Mouse (Mus musculus) CH12.LX (cell line): ENCODE results near the gene 4933424G06Rik. TPM values are rescaled to one million over a fixed set of nuclear protein-coding genes. Genes with fewer than 3 reads are reported as not detected.

Experiments
- DNase-seq: peaks from one replicate; pipeline ENCODE4 v3.0.0-alpha.2; 2013; ENCODE audit errors: extremely low read depth
- H3K27ac ChIP-seq: 2 replicates; pipeline ENCODE4 v1.5.1; 2012; ENCODE audit warnings: low read depth, mild to moderate bottlenecking, control low read depth, moderate library complexity; ENCODE audit not compliant: insufficient read depth
- H3K27me3 ChIP-seq: replicated peaks from 2 replicates; pipeline ENCODE3; 2012; ENCODE audit warnings: inconsistent platforms
- H3K36me3 ChIP-seq, 2 experiments: replicated peaks in 1 of 2; 2 replicates each; pipeline versions ENCODE3 to v1.6.1; 2012; ENCODE audit warnings: inconsistent platforms in 1 of 2, low read length in 1 of 2, mild to moderate bottlenecking in 1 of 2, mixed read lengths in 1 of 2, moderate library complexity in 1 of 2; ENCODE audit not compliant: control insufficient read depth in 1 of 2, insufficient read depth in 1 of 2
- H3K4me1 ChIP-seq, 2 experiments: 2 replicates each; pipeline ENCODE4 v1.6.1; 2012; ENCODE audit warnings: inconsistent platforms in 1 of 2, moderate library complexity in 1 of 2; ENCODE audit not compliant: insufficient read depth in 2 of 2, control insufficient read depth in 1 of 2
- H3K4me2 ChIP-seq: 2 replicates; pipeline ENCODE4 v1.6.1; 2012; ENCODE audit warnings: low read depth, mild to moderate bottlenecking, control low read depth; ENCODE audit not compliant: poor library complexity, insufficient read depth, severe bottlenecking
- H3K4me3 ChIP-seq, 3 experiments: fragments of 150-350 bp in 1 of 3; sonication (generic) in 1 of 3; replicated peaks in 1 of 3; 2 replicates each; pipeline versions ENCODE3 to v1.5.1; 2011 to 2012; ENCODE audit warnings: low read depth in 2 of 3, low read length in 2 of 3, mild to moderate bottlenecking in 2 of 3, moderate library complexity in 2 of 3, control low read depth in 1 of 3, improper control_type of control experiment in 1 of 3, inconsistent platforms in 1 of 3, mixed read lengths in 1 of 3; ENCODE audit not compliant: poor library complexity in 1 of 3
- H3K79me2 ChIP-seq: replicated peaks from 2 replicates; pipeline ENCODE4 v1.6.1; 2012; ENCODE audit warnings: mild to moderate bottlenecking, moderate library complexity; ENCODE audit not compliant: control insufficient read depth, poor library complexity, insufficient read depth, severe bottlenecking; ENCODE audit errors: extremely low read depth
- H3K9ac ChIP-seq: 2 replicates; pipeline ENCODE4 v1.6.1; 2012; ENCODE audit warnings: low read depth, mild to moderate bottlenecking, control low read depth, moderate library complexity; ENCODE audit not compliant: insufficient read depth
- H3K9me3 ChIP-seq: replicated peaks from 2 replicates; pipeline ENCODE3; 2012; ENCODE audit warnings: low read length, inconsistent platforms, mixed read lengths
- CTCF ChIP-seq, 2 experiments: IDR thresholded peaks in 1 of 2; conservative IDR thresholded peaks in 1 of 2; 2 replicates each; pipeline ENCODE4 v1.5.1; 2011 to 2012; ENCODE audit warnings: low read depth in 2 of 2, low read length in 2 of 2, improper control_type of control experiment in 1 of 2, inconsistent platforms in 1 of 2, mild to moderate bottlenecking in 1 of 2, moderate library complexity in 1 of 2
- ETS1 ChIP-seq: conservative IDR thresholded peaks from 2 replicates; pipeline ENCODE4 v1.6.1; 2012; ENCODE audit warnings: low read depth, mild to moderate bottlenecking, inconsistent platforms, low read length, improper control_type of control experiment, moderate library complexity
- HCFC1 ChIP-seq: IDR thresholded peaks from 2 replicates; pipeline ENCODE4 v1.6.1; 2012; ENCODE audit warnings: low read depth, mild to moderate bottlenecking, inconsistent platforms, low read length, improper control_type of control experiment
- IRF4 ChIP-seq: IDR thresholded peaks from 2 replicates; pipeline ENCODE4 v1.6.1; 2014; ENCODE audit warnings: low read depth, mild to moderate bottlenecking, inconsistent platforms, low read length, improper control_type of control experiment
- JUND ChIP-seq: conservative IDR thresholded peaks from 2 replicates; pipeline ENCODE4 v1.6.1; 2011; ENCODE audit warnings: low read depth, low read length, improper control_type of control experiment
- KAT2A ChIP-seq: IDR thresholded peaks from 2 replicates; pipeline ENCODE4 v1.6.1; 2012; ENCODE audit warnings: low read length, improper control_type of control experiment, inconsistent platforms; ENCODE audit not compliant: insufficient replicate concordance
- MAX ChIP-seq: IDR thresholded peaks from 2 replicates; pipeline ENCODE4 v1.6.1; 2011; ENCODE audit warnings: low read length, improper control_type of control experiment
- MAZ ChIP-seq: IDR thresholded peaks from 2 replicates; pipeline ENCODE4 v1.6.1; 2012; ENCODE audit warnings: low read depth, mild to moderate bottlenecking, inconsistent platforms, low read length, improper control_type of control experiment, moderate library complexity
- MXI1 ChIP-seq: IDR thresholded peaks from 2 replicates; pipeline ENCODE4 v1.6.1; 2011; ENCODE audit warnings: mild to moderate bottlenecking, low read depth, low read length, improper control_type of control experiment
- NRF1 ChIP-seq: IDR thresholded peaks from 2 replicates; pipeline ENCODE4 v1.6.1; 2014; ENCODE audit warnings: low read depth, mild to moderate bottlenecking, inconsistent platforms, low read length, improper control_type of control experiment, moderate library complexity
- PAX5 ChIP-seq: IDR thresholded peaks from 2 replicates; pipeline ENCODE4 v1.6.1; 2012; ENCODE audit warnings: low read length, inconsistent platforms, mixed read lengths
- POLR2A ChIP-seq: IDR thresholded peaks from 2 replicates; pipeline ENCODE4 v1.6.1; 2011; ENCODE audit warnings: low read depth, mild to moderate bottlenecking, improper control_type of control experiment, low read length
- POLR2AphosphoS2 ChIP-seq: IDR thresholded peaks from 2 replicates; pipeline ENCODE4 v1.6.1; 2011; ENCODE audit warnings: low read depth, low read length, improper control_type of control experiment
- RAD21 ChIP-seq: IDR thresholded peaks from 2 replicates; pipeline ENCODE4 v1.6.1; 2011; ENCODE audit warnings: low read depth, mild to moderate bottlenecking, low read length, improper control_type of control experiment, moderate library complexity
- RCOR1 ChIP-seq: conservative IDR thresholded peaks from 2 replicates; pipeline ENCODE4 v1.6.1; 2012; ENCODE audit warnings: low read depth, mild to moderate bottlenecking, inconsistent platforms, low read length, improper control_type of control experiment
- SIN3A ChIP-seq: IDR thresholded peaks from 2 replicates; pipeline ENCODE4 v1.6.1; 2012; ENCODE audit warnings: low read length, improper control_type of control experiment, inconsistent platforms
- dilution Hi-C: fragments of 300-500 bp; cut with MboI; formaldehyde crosslinking; loops from 2 replicates; pipeline ENCODE4 v1.14.3; 2020; ENCODE audit warnings: low sequenced_read_pairs; ENCODE audit not compliant: extremely low pct_unique_long_range_greater_than_20kb, extremely low pct_ligation_motif_present
- in situ Hi-C: fragments of 300-500 bp; cut with MboI; formaldehyde crosslinking; loops from 3 replicates; pipeline ENCODE4 v1.14.3; 2019; ENCODE audit warnings: low sequenced_read_pairs, low pct_ligation_motif_present, low pct_unique_long_range_greater_than_20kb, mixed read lengths
- polyA plus RNA-seq: library from polyadenylated mRNA; unstranded; fragments of >175 nt; gene quantifications from 2 replicates; pipeline ENCODE4 v1.2.1, GENCODE M21; 2012; ENCODE audit warnings: low read depth; ENCODE audit not compliant: insufficient read length
- total RNA-seq, 2 experiments: library from RNA; depleted of rRNA; stranded (reverse); fragments of 300-350 nt in 1 of 2; fragments of >200 nt in 1 of 2; gene quantifications; 2 replicates each; pipeline ENCODE4 v1.2.3; 2012 to 2014

Gene 4933424G06Rik
- total and polyA plus RNA-seq, 3 experiments, result not detected

- TF ChIP-seq MAX (peak; percentile 33; the same call in 1 of the 2 replicates), HCFC1 (peak; percentile 85), PAX5 (no peak), KAT2A (peak; percentile 63; the same call in 1 of the 2 replicates), RAD21 (no peak), POLR2AphosphoS2 (0 out of 2 replicates have a peak, but pooled peaks have one; percentile 63), RCOR1 (no peak), NRF1 (peak; percentile 94), MAZ (no peak), MXI1 (peak; percentile 66), IRF4 (no peak)
Measured at GRCm38 (mm10) chr1:36691271-36692155, 18.4 kb upstream of the 4933424G06Rik start, which contains the start of gene Cox5b (continued).

DNA sequence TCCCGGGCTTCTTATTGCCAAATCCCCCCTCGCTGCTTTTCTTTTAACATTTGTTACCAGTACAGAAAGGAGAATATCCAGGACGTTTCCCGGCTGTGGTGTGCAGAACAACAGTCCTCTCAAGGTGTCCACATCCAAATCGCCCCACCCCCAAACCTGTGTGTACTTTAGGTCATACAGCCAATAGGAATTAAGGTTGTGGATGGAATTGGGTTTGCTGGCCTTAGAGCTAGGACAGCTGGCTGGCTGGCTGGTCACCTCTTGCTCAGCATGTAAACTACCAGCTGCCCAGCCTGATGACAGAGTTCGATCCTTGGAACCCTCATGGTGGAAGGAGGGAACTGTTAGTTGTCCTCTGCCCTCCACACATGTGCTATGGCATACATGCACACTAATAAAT is 15.1 kb upstream of the 4933424G06Rik start:
- dilution Hi-C loops (no loop called here), in situ Hi-C loops (no loop called here)
- Histone ChIP-seq H3K9ac (no peak overlapping the region), H3K4me3 (no peak overlapping the region), H3K79me2 (peaks cover 12% of the 10 kb centered on the region), H3K4me2 (no peak overlapping the region), H3K36me3 (peaks cover 31 to 63% of the 10 kb centered on the region in 2 experiments), H3K4me1 (peaks cover 0 to 19% of the 10 kb centered on the region in 2 experiments; a peak in 2 of 4 replicates), H3K27ac (no peak overlapping the region), H3K9me3 (no peaks in the 10 kb centered on the region), H3K27me3 (no peaks in the 10 kb centered on the region)
- TF ChIP-seq JUND (no peak), POLR2A (0 out of 2 replicates have a peak, but pooled peaks have one; percentile 19), MAZ (no peak), ETS1 (no peak)
- DNase-seq, result no peak

GRCm38 (mm10) chr1:36696411-36696810 is 13.5 kb upstream of the 4933424G06Rik start:
- DNase-seq, result no peak
- dilution Hi-C loops, result no loop called here
- peaks cover 0 to 10% of the 10 kb centered on the region in 2 experiments; a peak in 2 of 4 replicates for H3K4me1 ChIP-seq
- peaks cover 47 to 78% of the 10 kb centered on the region in 2 experiments for H3K36me3 ChIP-seq
- no peak overlapping the region for H3K4me3 ChIP-seq
- H3K27ac ChIP-seq, result no peak overlapping the region
- in situ Hi-C loops, result no loop called here
- TF ChIP-seq RAD21 (peak; percentile 16), CTCF (conservative IDR thresholded peaks at IDR 0.05 in 1 of 2, IDR thresholded peaks at IDR 0.05 in 1 of 2; ENCODE audit: low read depth in 2 of 2, low read length in 2 of 2) (peak in 1 of 2 experiments; percentile 37; a peak in 2 of 4 replicates), HCFC1 (no peak), SIN3A (no peak), PAX5 (no peak), IRF4 (no peak), MXI1 (no peak)
- H3K79me2 ChIP-seq, result peaks cover 12% of the 10 kb centered on the region
- H3K27me3 ChIP-seq, result no peaks in the 10 kb centered on the region
- H3K9me3 ChIP-seq, result no peaks in the 10 kb centered on the region
- H3K9ac ChIP-seq, result no peak overlapping the region
- H3K4me2 ChIP-seq, result no peak overlapping the region
